Mouse (Mus musculus): ENCODE measurements around the gene Dnaaf1. TPM values are rescaled to one million over a fixed set of nuclear protein-coding genes. Genes with fewer than 3 reads are reported as not detected.
A peak's percentile ranks its signal among the peaks of the same experiment; 100 is the strongest.

The Dnaaf1 gene
- polyA plus RNA-seq, 2 experiments = 0.06 TPM; not detected in 1

DNA sequence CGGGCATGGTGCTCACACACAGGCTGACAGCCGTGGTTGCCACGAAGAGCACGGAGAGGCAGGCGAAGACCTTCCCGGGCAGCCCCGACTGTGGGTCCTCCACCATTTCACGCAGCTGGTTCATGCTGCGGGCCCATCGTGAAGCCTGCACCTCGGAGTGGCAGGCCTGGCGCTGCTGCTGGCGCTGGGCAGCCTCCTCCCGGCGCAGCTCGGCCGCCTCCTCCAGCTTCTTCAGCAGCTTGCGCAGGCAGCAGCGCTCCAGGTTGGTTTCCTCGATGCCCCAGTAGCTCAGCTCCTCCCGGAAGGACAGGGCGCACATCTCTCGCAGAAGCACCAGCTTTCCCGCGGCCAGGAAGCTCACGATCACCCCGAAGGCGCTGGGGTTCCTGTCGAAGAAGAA, 57.9 kb downstream of the Dnaaf1 start:
- no peak overlapping the region for H3K9ac ChIP-seq (ENCODE audit: low read depth, low read length, severe bottlenecking)
- ATAC-seq (ENCODE audit: low FRiP score, low read depth) = no peak
- no peak for TF ChIP-seq POLR2A (IDR thresholded peaks at IDR 0.05; ENCODE audit: borderline replicate concordance, extremely low read depth, insufficient read depth, insufficient read length)
- H3K9me3 ChIP-seq (ENCODE audit: control insufficient read depth, low read length) = no peaks in the 10 kb centered on the region
- DNase-seq (ENCODE audit: low spot score) = no peak
- WGBS = 64% methylated on average over 23 of the region's 29 CpGs
- H3K4me2 ChIP-seq (replicated peaks; ENCODE audit: low read depth, low read length, severe bottlenecking) = no peak overlapping the region
- no peak overlapping the region for H3K27ac ChIP-seq (replicated peaks; ENCODE audit: low read depth, low read length)
- H3K4me3 ChIP-seq (replicated peaks; ENCODE audit: low read length) = no peak overlapping the region
- H3K4me1 ChIP-seq (ENCODE audit: control insufficient read depth, insufficient read depth, low read length) = peaks cover 4% of the 10 kb centered on the region; the same call in 1 of the 2 replicates
- peaks cover 14% of the 10 kb centered on the region; the same call in 1 of the 2 replicates for H3K27me3 ChIP-seq (ENCODE audit: control insufficient read depth, insufficient read depth, low read length)
- no peaks in the 10 kb centered on the region for H3K36me3 ChIP-seq (ENCODE audit: control insufficient read depth, insufficient read depth, low read length)

DNA sequence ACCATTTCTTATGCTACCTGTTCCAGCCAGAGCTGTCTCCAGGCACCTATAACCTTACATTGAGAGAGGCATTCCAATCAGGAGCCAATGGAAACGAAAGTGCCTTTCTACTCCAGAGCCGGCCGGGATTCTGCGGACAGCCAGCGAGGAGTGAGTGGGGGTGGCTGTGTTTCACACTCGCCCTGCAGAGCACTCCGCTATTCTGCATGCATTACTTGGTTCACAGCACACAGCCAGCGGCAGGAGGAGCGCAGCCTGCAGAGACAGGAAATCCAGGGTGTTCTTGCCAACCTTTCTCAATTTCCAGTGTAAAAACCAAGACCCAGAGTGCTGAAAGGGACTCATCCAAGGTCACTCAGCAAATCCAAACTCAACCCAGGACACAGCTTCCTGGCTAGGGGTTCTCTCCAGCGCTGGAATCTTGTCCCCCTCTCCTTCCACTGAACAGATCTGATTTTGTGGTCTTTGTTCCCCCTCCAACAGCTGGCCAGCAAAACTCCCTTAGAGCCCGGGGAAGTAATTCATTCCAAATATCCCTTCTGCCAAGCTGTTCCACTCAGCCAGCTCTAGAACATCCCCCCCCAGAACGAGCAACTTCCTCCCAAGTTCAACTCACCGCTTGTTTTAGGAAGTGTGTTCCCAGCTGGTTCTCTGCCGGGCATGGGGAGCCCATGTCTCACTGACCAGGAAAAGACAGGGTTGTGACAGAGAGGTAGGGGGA, 59.7 kb downstream of the Dnaaf1 start:
- Histone ChIP-seq H3K4me1 (ENCODE audit: control insufficient read depth, insufficient read depth, low read length) (peaks cover 4% of the 10 kb centered on the region; the same call in 1 of the 2 replicates), H3K27ac (replicated peaks; ENCODE audit: low read depth, low read length) (no peak overlapping the region), H3K36me3 (ENCODE audit: control insufficient read depth, insufficient read depth, low read length) (no peaks in the 10 kb centered on the region), H3K4me3 (replicated peaks; ENCODE audit: low read length) (no peak overlapping the region), H3K27me3 (ENCODE audit: control insufficient read depth, insufficient read depth, low read length) (peaks cover 14% of the 10 kb centered on the region; the same call in 1 of the 2 replicates), H3K4me2 (replicated peaks; ENCODE audit: low read depth, low read length, severe bottlenecking) (no peak overlapping the region), H3K9me3 (ENCODE audit: control insufficient read depth, low read length) (no peaks in the 10 kb centered on the region), H3K9ac (ENCODE audit: low read depth, low read length, severe bottlenecking) (no peak overlapping the region)
- 27% methylated on average over 14 of the region's 14 CpGs for whole genome bisulfite sequencing
- DNase-seq (ENCODE audit: low spot score) = no peak
- TF ChIP-seq POLR2A (IDR thresholded peaks at IDR 0.05; ENCODE audit: borderline replicate concordance, extremely low read depth, insufficient read depth, insufficient read length) = no peak
- ATAC-seq (ENCODE audit: low FRiP score, low read depth) = no peak

DNA sequence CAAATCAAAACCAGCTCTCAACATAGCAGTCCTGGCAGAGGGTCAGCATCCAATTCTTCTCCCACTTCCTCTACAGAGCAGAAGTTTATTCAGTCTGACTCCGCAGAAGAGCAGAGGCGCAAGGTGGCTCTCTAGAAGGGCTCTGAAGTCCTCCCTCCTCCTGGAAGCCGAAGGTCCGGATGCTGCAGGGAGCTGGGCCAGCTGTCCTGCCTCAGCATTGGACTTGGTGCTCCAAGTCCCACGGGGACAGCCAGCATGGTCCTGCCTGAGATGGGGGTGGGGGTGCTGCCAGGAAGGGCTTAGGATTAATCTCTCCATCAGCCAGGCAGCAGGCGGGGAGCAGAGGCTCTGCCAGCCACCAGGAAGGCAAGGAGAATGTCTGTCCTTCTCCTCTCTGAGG, 60.3 kb downstream of the Dnaaf1 start, which contains the start of gene Kcng4:
Gene Kcng4 (minus strand): TSS at position 303 of the 400 bp plus-strand sequence.
- no peak within 1 kb of the TSS for H3K27ac ChIP-seq (replicated peaks; ENCODE audit: low read depth, low read length)

DNA sequence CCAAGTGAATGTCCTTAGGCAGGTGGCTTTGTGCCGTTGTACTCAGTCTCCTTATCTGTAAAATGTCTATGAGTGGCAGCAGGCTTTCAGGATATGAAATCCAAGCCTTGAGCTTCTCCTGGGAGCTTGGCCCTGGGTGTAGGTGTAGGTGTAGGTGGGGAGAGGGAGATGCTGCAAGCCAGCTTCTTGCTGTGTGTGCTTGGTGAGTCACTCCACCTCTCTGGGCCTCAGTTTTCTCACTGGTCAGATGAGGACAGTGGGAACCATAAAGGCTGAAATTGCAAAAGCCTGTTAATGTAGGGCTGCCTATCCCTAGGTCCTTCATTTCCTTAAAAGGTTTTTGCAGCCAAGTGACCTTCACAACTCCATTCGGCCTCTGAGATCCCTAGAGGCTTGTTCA, 60.9 kb downstream of the Dnaaf1 start:
- H3K36me3 ChIP-seq (ENCODE audit: control insufficient read depth, insufficient read depth, low read length) = no peaks in the 10 kb centered on the region
- no peak overlapping the region for H3K4me3 ChIP-seq (replicated peaks; ENCODE audit: low read length)
- H3K9me3 ChIP-seq (ENCODE audit: control insufficient read depth, low read length) = no peaks in the 10 kb centered on the region
- ATAC-seq (ENCODE audit: low FRiP score, low read depth) (no peak), DNase-seq (ENCODE audit: low spot score) (no peak)
- H3K4me2 ChIP-seq (replicated peaks; ENCODE audit: low read depth, low read length, severe bottlenecking) = no peak overlapping the region
- peaks cover 4% of the 10 kb centered on the region; the same call in 1 of the 2 replicates for H3K4me1 ChIP-seq (ENCODE audit: control insufficient read depth, insufficient read depth, low read length)
- H3K9ac ChIP-seq (ENCODE audit: low read depth, low read length, severe bottlenecking) = no peak overlapping the region
- 54% methylated on average over 2 of the region's 2 CpGs for WGBS
- H3K27me3 ChIP-seq (ENCODE audit: control insufficient read depth, insufficient read depth, low read length) = peaks cover 14% of the 10 kb centered on the region; the same call in 1 of the 2 replicates
- no peak for TF ChIP-seq POLR2A (IDR thresholded peaks at IDR 0.05; ENCODE audit: borderline replicate concordance, extremely low read depth, insufficient read depth, insufficient read length)
- H3K27ac ChIP-seq (replicated peaks; ENCODE audit: low read depth, low read length) = no peak overlapping the region

More for the DNA sequence above, 60.3 kb downstream of the Dnaaf1 start, which contains the start of gene Kcng4:
- WGBS = 44% methylated on average over 6 of the region's 6 CpGs
- H3K4me2 ChIP-seq (replicated peaks; ENCODE audit: low read depth, low read length, severe bottlenecking) = no peak within 1 kb of the TSS
- H3K9me3 ChIP-seq (ENCODE audit: control insufficient read depth, low read length) = no peaks in the 10 kb centered on the region
- no peak for TF ChIP-seq POLR2A (IDR thresholded peaks at IDR 0.05; ENCODE audit: borderline replicate concordance, extremely low read depth, insufficient read depth, insufficient read length)
- peaks cover 14% of the 10 kb centered on the region; the same call in 1 of the 2 replicates for H3K27me3 ChIP-seq (ENCODE audit: control insufficient read depth, insufficient read depth, low read length)
- H3K9ac ChIP-seq (ENCODE audit: low read depth, low read length, severe bottlenecking) = 0 out of 2 replicates have a peak within 1 kb of the TSS, but pooled peaks have one; percentile 7
- H3K4me1 ChIP-seq (ENCODE audit: control insufficient read depth, insufficient read depth, low read length) = peaks cover 4% of the 10 kb centered on the region; the same call in 1 of the 2 replicates
- H3K4me3 ChIP-seq (replicated peaks; ENCODE audit: low read length) = no peak within 1 kb of the TSS
- ATAC-seq (ENCODE audit: low FRiP score, low read depth) (no peak), DNase-seq (ENCODE audit: low spot score) (no peak)
- no peaks in the 10 kb centered on the region for H3K36me3 ChIP-seq (ENCODE audit: control insufficient read depth, insufficient read depth, low read length)

DNA sequence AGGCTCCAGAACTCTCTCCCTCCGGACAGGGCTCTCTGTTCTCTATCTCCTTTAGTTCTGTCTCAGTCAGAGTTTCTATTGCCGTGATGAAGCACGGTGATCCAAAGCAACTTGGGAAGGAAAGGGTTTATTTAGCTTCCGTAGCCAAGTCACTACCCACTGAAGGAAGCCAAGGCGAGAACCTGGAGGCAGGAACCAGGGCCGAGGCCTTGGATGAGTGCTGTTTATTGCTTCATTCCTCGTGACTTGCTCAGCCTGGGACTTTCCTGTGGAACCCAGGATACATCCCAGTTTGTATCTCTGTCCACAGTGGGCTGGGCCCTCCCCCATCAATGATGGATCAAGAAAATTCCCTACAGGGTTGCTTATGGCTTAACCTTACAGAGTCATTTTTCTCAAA, 61.7 kb downstream of the Dnaaf1 start:
- ATAC-seq (ENCODE audit: low FRiP score, low read depth) (no peak), DNase-seq (ENCODE audit: low spot score) (no peak)
- H3K36me3 ChIP-seq (ENCODE audit: control insufficient read depth, insufficient read depth, low read length) = no peaks in the 10 kb centered on the region
- 0 out of 2 replicates have a peak overlapping the region, but pooled peaks have one; percentile 7 for H3K9ac ChIP-seq (ENCODE audit: low read depth, low read length, severe bottlenecking)
- no peak overlapping the region for H3K4me2 ChIP-seq (replicated peaks; ENCODE audit: low read depth, low read length, severe bottlenecking)
- H3K27me3 ChIP-seq (ENCODE audit: control insufficient read depth, insufficient read depth, low read length) = peaks cover 14% of the 10 kb centered on the region; the same call in 1 of the 2 replicates
- no peak overlapping the region for H3K4me3 ChIP-seq (replicated peaks; ENCODE audit: low read length)
- no peak overlapping the region for H3K27ac ChIP-seq (replicated peaks; ENCODE audit: low read depth, low read length)
- 50% methylated on average over 7 of the region's 7 CpGs for WGBS
- H3K9me3 ChIP-seq (ENCODE audit: control insufficient read depth, low read length) = no peaks in the 10 kb centered on the region
- peaks cover 4% of the 10 kb centered on the region; the same call in 1 of the 2 replicates for H3K4me1 ChIP-seq (ENCODE audit: control insufficient read depth, insufficient read depth, low read length)
- no peak for TF ChIP-seq POLR2A (IDR thresholded peaks at IDR 0.05; ENCODE audit: borderline replicate concordance, extremely low read depth, insufficient read depth, insufficient read length)
